Mouse (Mus musculus) intestine, embryonic 15.5 days (tissue): ENCODE data around the gene Zbtb40. TPM values are rescaled to one million over a fixed set of nuclear protein-coding genes. Genes with fewer than 3 reads are reported as not detected.

Source experiments
- ATAC-seq: fragments of 200-750 bp; cut with Nextera tagmentation; 2 replicates; pipeline ENCODE4 v1.8.0; 2017; ENCODE audit warnings: moderate TSS enrichment, moderate library complexity
- H3K27ac ChIP-seq: fragments of 300-500 bp; sonication (generic); 2 replicates; pipeline ENCODE4 v1.5.1; 2015; ENCODE audit warnings: mild to moderate bottlenecking, inconsistent platforms
- H3K27me3 ChIP-seq: fragments of 300-500 bp; sonication (generic); replicated peaks from 2 replicates; pipeline ENCODE4 v1.6.1; 2015; ENCODE audit warnings: inconsistent platforms
- H3K36me3 ChIP-seq: fragments of 300-500 bp; sonication (generic); 2 replicates; pipeline ENCODE4 v1.6.1; 2015; ENCODE audit warnings: inconsistent platforms
- H3K4me1 ChIP-seq: fragments of 300-500 bp; sonication (generic); replicated peaks from 2 replicates; pipeline ENCODE4 v1.6.1; 2015; ENCODE audit warnings: inconsistent platforms
- H3K4me2 ChIP-seq: fragments of 300-500 bp; sonication (generic); replicated peaks from 2 replicates; pipeline ENCODE4 v1.6.1; 2015; ENCODE audit warnings: mild to moderate bottlenecking, inconsistent platforms
- H3K4me3 ChIP-seq: fragments of 300-500 bp; sonication (generic); replicated peaks from 2 replicates; pipeline ENCODE4 v1.5.1; 2015; ENCODE audit warnings: inconsistent platforms
- H3K9ac ChIP-seq: fragments of 300-500 bp; sonication (generic); 2 replicates; pipeline ENCODE4 v1.6.1; 2015; ENCODE audit warnings: inconsistent platforms
- H3K9me3 ChIP-seq: fragments of 300-500 bp; sonication (generic); 2 replicates; pipeline ENCODE4 v1.6.1; 2016; ENCODE audit warnings: inconsistent platforms
- WGBS: fragments of 180-500 bp; shearing (Covaris S2); methylation state at CpG from one replicate; pipeline ENCODE4 v1.1.7; 2015; 5-methylcytosine and 5-hydroxymethylcytosine counted together
- polyA plus RNA-seq: library from polyadenylated mRNA; unstranded; fragments of >200 nt; fragmentation: Nextera tagmentation; extraction: Ambion mirVana; gene quantifications from 2 replicates; pipeline ENCODE4 v1.2.1, GENCODE M21; 2015

Zbtb40 gene
- polyA plus RNA-seq, 1 experiment from 2014 or later: 2.9 TPM

DNA sequence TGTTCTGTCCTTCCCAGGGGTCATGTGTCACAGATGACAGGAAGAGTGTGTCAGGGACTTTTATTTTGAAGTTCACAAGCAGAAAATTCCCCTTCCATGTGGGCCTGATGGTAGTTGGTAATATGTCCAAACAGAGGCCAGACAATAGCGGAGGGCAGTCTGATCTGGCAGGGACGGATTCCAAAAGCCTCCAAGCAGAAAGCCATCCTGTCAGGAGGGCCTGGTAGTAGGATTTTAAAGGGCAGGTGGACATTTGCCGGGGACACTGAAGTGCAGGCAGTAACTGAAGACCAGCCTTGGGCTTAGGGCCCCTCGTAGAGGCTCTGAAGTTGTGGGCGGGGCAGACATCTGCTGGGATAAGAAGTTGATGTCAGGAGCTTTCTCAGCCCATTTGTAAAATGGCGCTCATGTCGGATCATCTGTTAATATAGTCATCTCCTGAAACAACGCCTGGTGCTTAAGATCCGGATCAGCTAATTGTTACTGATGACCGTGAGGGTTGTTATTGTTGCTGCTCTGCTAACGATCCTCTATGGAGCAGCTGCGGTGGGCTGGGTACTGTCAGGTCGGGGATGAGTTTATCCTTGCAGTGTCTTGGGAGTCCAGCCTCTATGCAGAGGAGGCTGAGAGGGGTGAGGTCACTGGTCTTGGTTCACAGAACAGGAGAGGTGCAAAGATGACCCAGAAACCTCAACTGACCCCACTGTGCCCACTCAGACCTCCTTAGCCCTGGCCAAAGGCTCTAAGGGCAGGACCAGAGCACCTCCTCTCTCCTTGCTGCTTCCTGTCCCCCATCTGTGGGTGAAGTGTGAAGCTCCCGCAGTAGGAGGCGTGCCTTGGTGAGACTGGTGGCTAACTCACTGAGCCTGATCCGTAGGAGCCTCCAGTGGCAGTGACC lies 81.9 kb downstream of the Zbtb40 start:
- Histone ChIP-seq H3K27ac (no peak overlapping the region), H3K36me3 (no peaks in the 10 kb centered on the region), H3K4me2 (no peak overlapping the region), H3K9ac (no peak overlapping the region), H3K4me3 (no peak overlapping the region), H3K9me3 (no peaks in the 10 kb centered on the region), H3K27me3 (peaks cover 47% of the 10 kb centered on the region), H3K4me1 (peaks cover 16% of the 10 kb centered on the region; the same call in 1 of the 2 replicates)
- 32% methylated on average over 16 of the region's 16 CpGs for WGBS
- no peak for ATAC-seq

DNA sequence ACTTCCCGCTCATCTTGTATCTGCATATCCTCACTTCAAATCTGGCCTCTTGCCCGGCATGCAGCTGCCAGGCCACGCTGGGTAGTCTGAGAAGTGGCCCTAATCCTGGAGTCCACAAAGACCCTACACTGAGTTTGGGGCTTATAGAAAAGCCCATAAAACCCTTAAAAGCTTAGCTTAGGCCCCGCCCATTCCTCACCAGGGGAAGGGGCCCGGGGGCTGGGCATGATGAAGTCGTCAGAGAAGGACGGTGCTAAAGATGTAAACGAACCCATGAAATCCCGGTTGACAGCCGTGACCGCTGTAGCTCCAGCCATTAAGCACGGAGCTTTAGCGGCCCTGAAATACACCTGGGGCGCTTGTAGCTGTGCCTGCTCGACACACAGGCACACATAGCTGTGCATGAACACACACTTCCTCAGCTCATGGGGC lies 83.6 kb downstream of the Zbtb40 start:
- Histone ChIP-seq H3K9me3 (no peaks in the 10 kb centered on the region), H3K4me1 (peaks cover 25% of the 10 kb centered on the region; the same call in 1 of the 2 replicates), H3K4me2 (no peak overlapping the region), H3K27me3 (peaks cover 39% of the 10 kb centered on the region), H3K36me3 (no peaks in the 10 kb centered on the region), H3K27ac (no peak overlapping the region), H3K4me3 (no peak overlapping the region), H3K9ac (no peak overlapping the region)
- WGBS: 21% methylated on average over 15 of the region's 15 CpGs
- no peak for ATAC-seq

DNA sequence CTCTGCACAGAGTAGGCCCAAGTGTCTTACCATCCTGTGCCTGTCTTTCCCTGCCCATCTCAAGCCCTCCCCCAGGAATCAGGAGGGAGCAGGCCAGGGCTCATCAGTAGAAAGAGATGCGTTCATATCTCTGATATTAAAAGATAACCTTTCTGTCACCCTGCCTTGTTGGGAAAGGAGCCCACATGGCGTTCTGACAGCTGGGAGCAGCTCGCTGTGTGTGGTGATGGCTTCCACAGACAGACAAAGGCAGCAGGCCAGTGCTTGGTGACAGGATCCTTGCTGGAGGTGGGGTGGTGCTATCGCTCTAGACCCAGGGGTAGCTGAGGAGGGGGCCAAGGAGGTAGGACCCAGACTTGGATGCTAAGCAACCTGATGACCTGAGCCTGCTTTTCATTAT lies 86.2 kb downstream of the Zbtb40 start:
- no peaks in the 10 kb centered on the region for H3K9me3 ChIP-seq
- H3K4me3 ChIP-seq: no peak overlapping the region
- H3K4me2 ChIP-seq: no peak overlapping the region
- H3K9ac ChIP-seq: no peak overlapping the region
- H3K36me3 ChIP-seq: no peaks in the 10 kb centered on the region
- H3K27ac ChIP-seq: no peak overlapping the region
- no peak for ATAC-seq
- peaks cover 45% of the 10 kb centered on the region for H3K27me3 ChIP-seq
- 76% methylated on average over 4 of the region's 4 CpGs for WGBS
- peaks cover 23% of the 10 kb centered on the region; the same call in 1 of the 2 replicates for H3K4me1 ChIP-seq

- WGBS: 26% methylated on average over 4 of the region's 4 CpGs
- peaks cover 25% of the 10 kb centered on the region; the same call in 1 of the 2 replicates for H3K4me1 ChIP-seq
- H3K27me3 ChIP-seq: peaks cover 45% of the 10 kb centered on the region
- H3K36me3 ChIP-seq: no peaks in the 10 kb centered on the region
- no peak overlapping the region for H3K9ac ChIP-seq
- no peak overlapping the region for H3K4me2 ChIP-seq
- peak; percentile 57 for ATAC-seq
- no peaks in the 10 kb centered on the region for H3K9me3 ChIP-seq
- no peak overlapping the region for H3K27ac ChIP-seq
- H3K4me3 ChIP-seq: no peak overlapping the region
Measured at GRCm38 (mm10) chr4:136961642-136962285, 86.8 kb downstream of the Zbtb40 start.

GRCm38 (mm10) chr4:136960581-136960980 lies 88.0 kb downstream of the Zbtb40 start:
- Histone ChIP-seq H3K27me3 (peaks cover 47% of the 10 kb centered on the region), H3K27ac (no peak overlapping the region), H3K9me3 (no peaks in the 10 kb centered on the region), H3K9ac (no peak overlapping the region), H3K36me3 (no peaks in the 10 kb centered on the region), H3K4me3 (no peak overlapping the region), H3K4me2 (no peak overlapping the region), H3K4me1 (peaks cover 30% of the 10 kb centered on the region; the same call in 1 of the 2 replicates)
- WGBS: 32% methylated on average over 9 of the region's 9 CpGs
- ATAC-seq: no peak

DNA sequence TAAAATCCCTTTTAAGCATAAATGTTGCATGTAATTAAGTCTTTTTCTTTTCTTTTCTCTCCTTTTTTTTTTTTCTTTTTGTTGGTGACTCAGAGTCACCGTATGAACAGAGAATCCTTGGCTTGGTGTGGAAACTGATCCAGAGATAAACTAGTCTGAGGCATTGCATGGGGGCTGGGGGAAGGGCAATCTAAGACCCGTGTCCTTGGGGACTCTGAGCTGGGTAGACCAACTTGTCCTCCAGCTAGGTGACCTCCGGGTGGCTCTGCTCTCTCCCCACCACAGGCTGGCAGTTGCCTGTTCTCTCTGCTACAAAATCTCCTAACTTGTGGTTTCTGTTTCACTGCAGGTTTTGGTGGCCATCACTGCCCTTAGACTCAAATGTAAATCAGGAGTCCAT lies 88.5 kb downstream of the Zbtb40 start:
- Histone ChIP-seq H3K36me3 (no peaks in the 10 kb centered on the region), H3K27ac (no peak overlapping the region), H3K4me3 (no peak overlapping the region), H3K27me3 (peaks cover 47% of the 10 kb centered on the region), H3K9ac (no peak overlapping the region), H3K4me2 (no peak overlapping the region), H3K4me1 (peaks cover 30% of the 10 kb centered on the region; the same call in 1 of the 2 replicates), H3K9me3 (no peaks in the 10 kb centered on the region)
- ATAC-seq: no peak
- 32% methylated on average over 3 of the region's 3 CpGs for WGBS

DNA sequence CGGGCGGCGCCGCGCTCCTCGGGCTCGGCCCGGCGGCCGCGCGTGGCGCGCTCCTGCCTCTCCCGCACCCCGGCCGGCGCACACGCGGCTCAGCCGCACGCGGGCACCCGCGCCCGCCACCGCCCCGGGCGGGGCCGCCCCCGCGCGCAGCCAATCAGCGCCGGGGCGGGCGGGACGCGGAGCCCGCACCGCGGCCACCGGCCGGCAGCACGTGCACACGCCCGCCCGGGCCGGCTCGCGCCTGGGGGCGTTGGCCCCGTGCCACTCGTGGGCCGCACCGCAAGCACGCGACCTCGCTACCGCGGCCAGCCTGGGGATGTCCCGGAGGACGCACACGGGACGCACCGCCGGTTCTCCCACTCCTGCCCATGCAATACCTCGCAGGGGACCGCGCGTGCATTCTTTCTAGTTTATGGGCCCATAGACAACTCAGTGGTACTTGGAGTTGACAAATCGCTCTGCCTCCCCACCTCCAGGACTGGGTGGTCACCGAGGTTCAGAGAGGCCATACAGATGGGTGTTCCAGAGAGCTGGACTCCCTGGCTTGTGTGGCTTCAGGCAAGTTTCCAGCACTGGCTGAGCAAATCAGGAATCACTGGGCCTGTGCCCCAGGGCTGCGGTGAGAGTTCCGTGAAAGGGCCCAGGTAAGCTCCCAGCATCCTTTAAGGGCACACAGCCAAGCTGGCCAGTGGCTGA lies 91.7 kb downstream of the Zbtb40 start, which contains the start of gene Epha8:
Gene Epha8 (minus strand): TSS at position 66 of the 696 bp plus-strand sequence.
- H3K27me3 ChIP-seq: peaks cover 60% of the 10 kb centered on the region
- H3K9ac ChIP-seq: peak within 1 kb of the TSS; percentile 36
- H3K36me3 ChIP-seq: no peaks in the 10 kb centered on the region
- H3K27ac ChIP-seq: no peak within 1 kb of the TSS
- peaks cover 26% of the 10 kb centered on the region; the same call in 1 of the 2 replicates for H3K4me1 ChIP-seq
- no peaks in the 10 kb centered on the region for H3K9me3 ChIP-seq
- peak within 1 kb of the TSS; percentile 96 for H3K4me2 ChIP-seq
- under 1% methylated on average over 61 of the region's 75 CpGs for whole genome bisulfite sequencing
- ATAC-seq: peak; percentile 56; the same call in 1 of the 2 replicates
- peak within 1 kb of the TSS; percentile 43 for H3K4me3 ChIP-seq

GRCm38 (mm10) chr4:136954562-136954961 lies 94.0 kb downstream of the Zbtb40 start:
- Histone ChIP-seq H3K27ac (no peak overlapping the region), H3K27me3 (peaks cover 59% of the 10 kb centered on the region), H3K4me2 (no peak overlapping the region), H3K9me3 (no peaks in the 10 kb centered on the region), H3K36me3 (no peaks in the 10 kb centered on the region), H3K4me3 (no peak overlapping the region), H3K4me1 (peaks cover 15% of the 10 kb centered on the region; the same call in 1 of the 2 replicates), H3K9ac (no peak overlapping the region)
- WGBS: 47% methylated on average over 6 of the region's 6 CpGs
- no peak for ATAC-seq

DNA sequence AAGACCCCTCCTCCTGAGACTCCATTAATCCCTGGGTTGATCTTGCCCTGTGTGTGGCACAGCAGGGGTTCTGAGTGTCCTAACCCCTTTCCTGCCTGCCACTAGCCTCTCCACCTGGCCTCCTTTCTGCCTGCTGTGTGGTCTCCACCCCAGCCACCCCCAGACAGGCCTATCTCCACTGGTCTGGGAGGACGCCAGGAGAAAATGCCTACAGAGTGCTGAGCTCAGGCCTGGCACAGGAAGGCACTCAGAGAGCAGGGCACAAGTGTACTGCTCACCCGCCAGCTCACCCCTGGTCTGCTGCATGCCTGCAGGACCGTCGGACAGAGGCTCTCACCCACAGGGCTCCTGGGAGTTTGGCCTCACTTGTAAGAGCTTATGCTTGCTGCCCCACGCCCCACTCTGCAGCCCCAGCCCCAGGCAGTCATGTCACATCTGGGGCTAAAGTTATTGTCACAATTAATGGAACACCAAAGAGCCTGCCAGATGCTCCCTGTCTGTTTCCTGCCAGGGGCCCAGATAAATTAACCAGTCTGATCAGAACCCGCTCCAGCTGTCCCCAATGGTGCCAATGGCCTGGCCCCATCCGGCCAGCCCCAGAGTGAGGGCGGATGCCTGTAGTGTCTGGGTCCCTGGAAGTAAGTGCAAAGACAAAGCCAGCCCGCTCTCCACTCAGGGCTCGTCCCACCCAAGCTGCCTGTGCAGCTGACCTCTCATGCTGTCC lies 99.2 kb downstream of the Zbtb40 start:
- no peak overlapping the region for H3K4me2 ChIP-seq
- no peak for ATAC-seq
- no peaks in the 10 kb centered on the region for H3K9me3 ChIP-seq
- H3K27ac ChIP-seq: no peak overlapping the region
- WGBS: 46% methylated on average over 10 of the region's 10 CpGs
- no peaks in the 10 kb centered on the region for H3K4me1 ChIP-seq
- H3K27me3 ChIP-seq: peaks cover 18% of the 10 kb centered on the region
- H3K9ac ChIP-seq: no peak overlapping the region
- H3K4me3 ChIP-seq: no peak overlapping the region
- H3K36me3 ChIP-seq: no peaks in the 10 kb centered on the region

GRCm38 (mm10) chr4:136945397-136945796 lies 103.2 kb downstream of the Zbtb40 start:
- Histone ChIP-seq H3K27me3 (peaks cover 21% of the 10 kb centered on the region), H3K9me3 (no peaks in the 10 kb centered on the region), H3K4me3 (no peak overlapping the region), H3K36me3 (no peaks in the 10 kb centered on the region), H3K4me2 (no peak overlapping the region), H3K4me1 (peaks cover 3% of the 10 kb centered on the region; the same call in 1 of the 2 replicates), H3K27ac (no peak overlapping the region), H3K9ac (no peak overlapping the region)
- WGBS: 62% methylated on average over 17 of the region's 17 CpGs
- ATAC-seq: no peak

GRCm38 (mm10) chr4:136944558-136945350 lies 103.8 kb downstream of the Zbtb40 start:
- no peak overlapping the region for H3K27ac ChIP-seq
- no peak for ATAC-seq
- H3K9ac ChIP-seq: no peak overlapping the region
- H3K4me3 ChIP-seq: no peak overlapping the region
- no peaks in the 10 kb centered on the region for H3K9me3 ChIP-seq
- no peaks in the 10 kb centered on the region for H3K36me3 ChIP-seq
- H3K4me2 ChIP-seq: no peak overlapping the region
- WGBS: 75% methylated on average over 11 of the region's 11 CpGs
- peaks cover 21% of the 10 kb centered on the region for H3K27me3 ChIP-seq
- peaks cover 3% of the 10 kb centered on the region; the same call in 1 of the 2 replicates for H3K4me1 ChIP-seq
